Mouse (Mus musculus) midbrain, embryonic 13.5 days (tissue): Measurements from ENCODE around the gene Gosr2. TPM values are rescaled to one million over a fixed set of nuclear protein-coding genes. Genes with fewer than 3 reads are reported as not detected.

ENCODE experiments used
- ATAC-seq: fragments of 200-750 bp; cut with Nextera tagmentation; 2 replicates; pipeline ENCODE4 v1.8.0; 2017; ENCODE audit warnings: mild to moderate bottlenecking, moderate TSS enrichment, moderate library complexity
- H3K27ac ChIP-seq: fragments of 300-500 bp; sonication (generic); 2 replicates; pipeline ENCODE4 v1.5.1; 2015; ENCODE audit warnings: inconsistent platforms, mild to moderate bottlenecking, moderate library complexity
- H3K27me3 ChIP-seq: fragments of 300-500 bp; sonication (generic); 2 replicates; pipeline ENCODE4 v1.6.1; 2015; ENCODE audit warnings: mild to moderate bottlenecking, inconsistent platforms
- H3K36me3 ChIP-seq: fragments of 300-500 bp; sonication (generic); 2 replicates; pipeline ENCODE4 v1.6.1; 2015; ENCODE audit warnings: mild to moderate bottlenecking, inconsistent platforms
- H3K4me1 ChIP-seq: fragments of 300-500 bp; sonication (generic); replicated peaks from 2 replicates; pipeline ENCODE4 v1.6.1; 2015; ENCODE audit warnings: inconsistent platforms
- H3K4me2 ChIP-seq: fragments of 300-500 bp; sonication (generic); replicated peaks from 2 replicates; pipeline ENCODE4 v1.6.1; 2015; ENCODE audit warnings: moderate library complexity, mild to moderate bottlenecking, inconsistent platforms
- H3K4me3 ChIP-seq: fragments of 300-500 bp; sonication (generic); replicated peaks from 2 replicates; pipeline ENCODE4 v1.5.1; 2015; ENCODE audit warnings: mild to moderate bottlenecking, inconsistent platforms
- H3K9ac ChIP-seq: fragments of 300-500 bp; sonication (generic); replicated peaks from 2 replicates; pipeline ENCODE4 v1.6.1; 2015; ENCODE audit warnings: mild to moderate bottlenecking, inconsistent platforms
- H3K9me3 ChIP-seq: fragments of 300-500 bp; sonication (generic); 2 replicates; pipeline ENCODE4 v1.6.1; 2016; ENCODE audit warnings: mild to moderate bottlenecking, inconsistent platforms
- WGBS: fragments of 180-500 bp; shearing (Covaris S2); methylation state at CpG from one replicate; pipeline ENCODE4 v1.1.7; 2015; 5-methylcytosine and 5-hydroxymethylcytosine counted together
- polyA plus RNA-seq: library from polyadenylated mRNA; unstranded; fragments of >200 nt; fragmentation: Nextera tagmentation; extraction: Ambion mirVana; gene quantifications from 2 replicates; pipeline ENCODE4 v1.2.1, GENCODE M21; 2015

Gosr2 gene
- polyA plus RNA-seq, 1 experiment from 2014 or later = 96.1 TPM

DNA sequence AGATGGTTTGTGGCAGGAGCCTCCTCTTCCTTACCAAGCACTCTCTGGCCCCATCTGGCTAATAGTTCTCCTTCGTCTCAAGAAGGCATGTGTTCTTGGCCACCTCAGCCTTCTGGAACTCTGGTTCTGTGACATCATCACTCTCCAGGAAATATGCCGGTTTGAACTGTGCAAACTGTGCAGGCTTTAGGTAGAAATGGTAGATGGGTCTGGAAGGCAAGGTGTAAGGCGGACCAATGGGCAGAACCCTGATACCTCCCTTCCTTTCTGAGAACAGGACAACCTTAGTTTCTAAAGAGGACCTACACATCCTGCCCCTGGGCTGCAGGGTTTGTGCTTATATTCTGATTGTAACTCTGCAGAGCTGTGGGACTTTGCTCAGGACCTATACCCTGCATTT, 58.9 kb downstream of the Gosr2 start, which contains the start of gene Lyzl6:
TSS of gene Lyzl6 (minus strand) at position 101 of the 400 bp plus-strand sequence.
- Histone ChIP-seq H3K4me2 (no peak within 1 kb of the TSS), H3K9ac (no peak within 1 kb of the TSS), H3K27ac (no peak within 1 kb of the TSS), H3K4me1 (peaks cover 5% of the 10 kb centered on the region; the same call in 1 of the 2 replicates), H3K27me3 (peaks cover 32% of the 10 kb centered on the region), H3K36me3 (no peaks in the 10 kb centered on the region), H3K9me3 (no peaks in the 10 kb centered on the region), H3K4me3 (no peak within 1 kb of the TSS)
- ATAC-seq = no peak
- WGBS = 75% methylated on average over 3 of the region's 3 CpGs

DNA sequence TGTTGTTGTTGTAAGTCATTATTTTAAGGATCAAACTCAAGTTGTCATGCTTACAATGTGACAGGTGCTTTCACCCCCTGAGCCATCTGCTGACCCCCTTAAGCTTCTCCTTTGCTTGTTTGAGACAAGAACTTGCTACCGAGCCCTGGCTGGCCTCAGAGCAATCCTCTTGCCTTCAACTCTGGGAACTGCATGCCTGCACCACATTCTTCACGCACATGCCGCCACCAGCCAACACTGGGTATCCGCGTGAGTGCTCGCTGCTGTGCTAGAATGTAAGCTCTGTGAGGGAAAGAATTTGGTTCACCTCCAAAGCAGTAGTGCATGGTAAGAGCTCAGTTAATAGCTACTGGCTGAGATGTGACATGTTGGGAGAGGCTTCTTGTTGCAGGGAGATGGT, 61.4 kb downstream of the Gosr2 start:
- Histone ChIP-seq H3K9ac (no peak overlapping the region), H3K9me3 (no peaks in the 10 kb centered on the region), H3K27me3 (peaks cover 30% of the 10 kb centered on the region), H3K4me1 (peaks cover 5% of the 10 kb centered on the region; the same call in 1 of the 2 replicates), H3K4me3 (no peak overlapping the region), H3K36me3 (no peaks in the 10 kb centered on the region), H3K4me2 (no peak overlapping the region), H3K27ac (no peak overlapping the region)
- 86% methylated on average over 6 of the region's 6 CpGs for WGBS
- ATAC-seq = no peak

DNA sequence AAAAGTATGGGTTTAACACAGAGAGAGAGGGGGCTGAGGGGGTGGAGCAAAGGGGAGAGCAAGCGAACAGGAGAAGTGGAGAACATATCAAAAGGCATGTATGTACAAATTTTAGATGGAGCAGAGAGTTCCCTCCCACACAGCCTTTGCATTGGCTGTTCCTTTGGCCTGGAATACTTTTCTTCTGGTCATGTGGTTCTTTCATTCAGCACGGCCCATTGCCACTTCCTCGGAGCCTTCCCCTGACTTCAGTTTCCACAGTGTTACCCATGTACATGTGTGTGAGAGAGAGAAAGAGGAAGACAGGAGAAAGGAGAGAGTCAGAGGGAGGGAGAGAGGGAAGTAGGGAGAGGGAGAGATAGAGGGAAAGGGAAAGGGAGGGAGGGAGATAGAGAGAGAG, 62.2 kb downstream of the Gosr2 start:
- ATAC-seq = no peak
- Histone ChIP-seq H3K9ac (no peak overlapping the region), H3K9me3 (no peaks in the 10 kb centered on the region), H3K36me3 (no peaks in the 10 kb centered on the region), H3K27me3 (peaks cover 22% of the 10 kb centered on the region), H3K4me2 (no peak overlapping the region), H3K4me1 (peaks cover 5% of the 10 kb centered on the region; the same call in 1 of the 2 replicates), H3K4me3 (no peak overlapping the region), H3K27ac (no peak overlapping the region)
- WGBS = 81% methylated on average over 3 of the region's 3 CpGs

DNA sequence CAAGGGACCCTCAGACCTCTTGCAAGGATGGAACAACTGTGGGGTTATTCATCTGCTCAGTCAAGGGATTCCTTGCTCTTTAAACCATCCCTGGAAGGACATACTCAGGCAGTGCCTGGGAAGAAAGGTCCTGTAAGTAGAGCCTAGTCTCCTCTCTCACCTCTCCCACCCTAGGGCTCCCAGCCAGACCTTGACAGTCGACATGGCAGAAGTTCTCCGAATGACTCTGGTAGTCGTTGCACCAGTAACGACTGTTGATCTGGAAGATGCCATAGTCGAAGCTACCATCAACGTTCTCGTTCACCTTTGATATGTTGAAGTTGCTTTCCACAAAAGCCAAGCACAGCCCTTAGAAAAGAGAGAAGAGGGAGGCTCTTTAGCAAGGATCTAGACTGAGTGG, 62.9 kb downstream of the Gosr2 start:
- ATAC-seq = no peak
- Histone ChIP-seq H3K4me2 (no peak overlapping the region), H3K27ac (no peak overlapping the region), H3K36me3 (no peaks in the 10 kb centered on the region), H3K4me3 (no peak overlapping the region), H3K4me1 (peaks cover 4% of the 10 kb centered on the region; the same call in 1 of the 2 replicates), H3K27me3 (peaks cover 15% of the 10 kb centered on the region), H3K9ac (no peak overlapping the region), H3K9me3 (no peaks in the 10 kb centered on the region)
- 91% methylated on average over 7 of the region's 7 CpGs for WGBS

DNA sequence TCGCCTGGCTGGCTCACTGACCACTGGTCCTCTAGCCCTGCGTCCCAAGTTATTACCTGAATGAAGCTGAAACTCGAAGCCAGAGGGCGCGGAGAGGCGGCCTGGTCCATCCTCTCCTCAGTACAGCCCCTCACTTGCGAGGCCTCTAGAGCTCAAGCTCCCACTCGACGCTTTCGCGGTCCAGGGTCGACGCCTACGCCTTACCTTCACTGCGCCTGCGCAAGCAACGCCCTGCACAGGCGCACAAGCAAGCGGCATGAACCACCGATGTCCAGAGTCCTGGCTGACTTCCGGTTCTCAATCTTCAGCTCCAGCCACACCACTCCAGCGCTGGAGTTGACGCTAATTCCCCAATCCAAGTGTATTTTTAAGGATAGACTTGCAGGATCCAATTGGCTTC, 70.2 kb downstream of the Gosr2 start:
- Histone ChIP-seq H3K9ac (no peak overlapping the region), H3K9me3 (no peaks in the 10 kb centered on the region), H3K4me1 (no peaks in the 10 kb centered on the region), H3K27me3 (no peaks in the 10 kb centered on the region), H3K4me2 (no peak overlapping the region), H3K36me3 (no peaks in the 10 kb centered on the region), H3K4me3 (no peak overlapping the region), H3K27ac (no peak overlapping the region)
- no peak for ATAC-seq
- WGBS = 86% methylated on average over 23 of the region's 23 CpGs

Other genes starting within 250 kb of the Gosr2 start
- not detected in 2 replicates for gene Lrrc37a, start 193.3 kb downstream of the Gosr2 start, polyA plus RNA-seq
- gene Gm884, start 76.8 kb downstream of the Gosr2 start, polyA plus RNA-seq = not detected in 2 replicates
- gene Lyzl6, start 59.0 kb downstream of the Gosr2 start, polyA plus RNA-seq = not detected in 2 replicates
- 0.22 TPM in 1 of 2 replicates, not detected in the other for gene Rprml, start 48.3 kb downstream of the Gosr2 start, polyA plus RNA-seq
- gene Wnt9b, start 51.9 kb upstream of the Gosr2 start, polyA plus RNA-seq = 0.50 and 0.52 TPM in 2 replicates
- gene Wnt3, start 76.3 kb upstream of the Gosr2 start, polyA plus RNA-seq = 15.7 and 18.6 TPM in 2 replicates